Mouse (Mus musculus) MEL (cell line): ENCODE measurements around the gene Ciita.

Experiments
- CTCF ChIP-seq, 3 experiments: IDR thresholded peaks in 2 of 3; conservative IDR thresholded peaks in 1 of 3; 2 replicates each; pipeline ENCODE4 v1.5.1; 2011 to 2012; ENCODE audit warnings: low read length in 3 of 3, low read depth in 2 of 3, mild to moderate bottlenecking in 2 of 3, improper control_type of control experiment in 1 of 3, inconsistent platforms in 1 of 3, mixed read lengths in 1 of 3, moderate library complexity in 1 of 3; ENCODE audit not compliant: control insufficient read depth in 1 of 3, insufficient read depth in 1 of 3, poor library complexity in 1 of 3, severe bottlenecking in 1 of 3
- HCFC1 ChIP-seq: IDR thresholded peaks from 2 replicates; pipeline ENCODE4 v1.6.1; 2012; ENCODE audit warnings: low read depth, mild to moderate bottlenecking, inconsistent platforms, low read length, improper control_type of control experiment, moderate library complexity
- MAZ ChIP-seq: IDR thresholded peaks from 2 replicates; pipeline ENCODE4 v1.6.1; 2012; ENCODE audit warnings: low read depth, mild to moderate bottlenecking, inconsistent platforms, low read length, improper control_type of control experiment
- MEF2A ChIP-seq: IDR thresholded peaks from 2 replicates; pipeline ENCODE4 v1.6.1; 2014; ENCODE audit warnings: low read depth, mild to moderate bottlenecking, inconsistent platforms, low read length, improper control_type of control experiment; ENCODE audit not compliant: poor library complexity, insufficient replicate concordance, severe bottlenecking; ENCODE audit errors: extremely low read depth
- SIN3A ChIP-seq: IDR thresholded peaks from 2 replicates; pipeline ENCODE4 v1.6.1; 2012; ENCODE audit warnings: low read length, improper control_type of control experiment, inconsistent platforms
- USF1 ChIP-seq: IDR thresholded peaks from 2 replicates; pipeline ENCODE4 v1.6.1; 2014; ENCODE audit warnings: low read depth, mild to moderate bottlenecking, inconsistent platforms, low read length, improper control_type of control experiment, moderate library complexity

DNA sequence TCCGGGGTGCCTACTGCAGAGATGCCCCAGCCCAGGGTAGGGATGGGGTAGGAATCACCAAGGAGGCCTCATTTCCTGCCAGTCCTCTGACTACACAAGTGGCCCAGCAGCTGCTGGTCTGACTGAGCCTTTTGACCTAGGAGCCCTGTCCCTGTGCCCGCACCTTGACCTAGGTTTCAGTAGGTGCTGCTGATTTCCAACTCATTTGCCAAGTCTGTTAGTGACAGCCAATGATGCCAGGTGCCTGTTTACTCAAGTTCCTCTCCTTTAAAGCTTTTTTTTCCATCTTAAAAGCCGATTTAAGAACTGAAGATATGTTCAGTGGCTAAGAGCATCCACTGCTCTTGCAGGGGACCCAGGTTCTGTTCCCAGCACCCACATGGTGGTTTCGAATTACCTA, 53.9 kb downstream of the Ciita start:
- TF ChIP-seq MEF2A, result no peak
- no peak for TF ChIP-seq MAZ
- no peak for TF ChIP-seq HCFC1
- no peak for TF ChIP-seq CTCF (IDR thresholded peaks at IDR 0.05 in 2 of 3, conservative IDR thresholded peaks at IDR 0.05 in 1 of 3; ENCODE audit: control insufficient read depth in 1 of 3, insufficient read depth in 1 of 3, low read depth in 2 of 3, low read length in 3 of 3, poor library complexity in 1 of 3, severe bottlenecking in 1 of 3)
- no peak for TF ChIP-seq SIN3A
- no peak for TF ChIP-seq USF1
